Mouse (Mus musculus) testis, adult 2 months (tissue): Measurements from ENCODE around the gene Ptgr2. TPM values are rescaled to one million over a fixed set of nuclear protein-coding genes. Genes with fewer than 3 reads are reported as not detected.
"Not testable (repeated sequence)": the region's sequence is repeated elsewhere in the genome, so short reads cannot be mapped to it uniquely, and the experiment has no call there.

Experiments
- H3K27ac ChIP-seq: fragments of 200-500 bp; 2 replicates; pipeline ENCODE4 v1.5.1; 2012; ENCODE audit warnings: low read depth, low read length; ENCODE audit not compliant: control insufficient read depth, insufficient read depth
- H3K27me3 ChIP-seq: fragments of 200-500 bp; 2 replicates; pipeline ENCODE4 v1.6.1; 2012; ENCODE audit warnings: mild to moderate bottlenecking, low read length, moderate library complexity; ENCODE audit not compliant: control insufficient read depth, insufficient read depth
- H3K36me3 ChIP-seq: fragments of 200-500 bp; 2 replicates; pipeline ENCODE4 v1.6.1; 2012; ENCODE audit warnings: mild to moderate bottlenecking, low read length; ENCODE audit not compliant: control insufficient read depth, insufficient read depth
- H3K4me1 ChIP-seq: fragments of 200-500 bp; 2 replicates; pipeline ENCODE4 v1.6.1; 2012; ENCODE audit warnings: low read length; ENCODE audit not compliant: control insufficient read depth, insufficient read depth
- H3K4me3 ChIP-seq: fragments of 200-500 bp; 2 replicates; pipeline ENCODE4 v1.5.1; 2012; ENCODE audit warnings: low read depth, mild to moderate bottlenecking, low read length, moderate library complexity, mixed read lengths; ENCODE audit not compliant: control insufficient read depth
- CTCF ChIP-seq: fragments of 200-500 bp; IDR thresholded peaks from 2 replicates; pipeline ENCODE4 v1.5.1; 2012; ENCODE audit warnings: low read depth, mild to moderate bottlenecking, inconsistent platforms, low read length, moderate library complexity; ENCODE audit not compliant: control insufficient read depth, insufficient read depth, insufficient replicate concordance
- POLR2A ChIP-seq: fragments of 200-500 bp; IDR thresholded peaks from 2 replicates; pipeline ENCODE4 v1.6.1; 2012; ENCODE audit warnings: low read depth, mild to moderate bottlenecking, inconsistent platforms, low read length, moderate library complexity; ENCODE audit not compliant: control insufficient read depth
- polyA plus RNA-seq: library from polyadenylated mRNA; depleted of rRNA; stranded (reverse); fragments of >200 nt; gene quantifications from 2 replicates; pipeline ENCODE4 v1.2.3, GENCODE M21; 2012; rRNA removed

Gene Ptgr2
- 8.6 and 11.9 TPM in 2 replicates for polyA plus RNA-seq

DNA sequence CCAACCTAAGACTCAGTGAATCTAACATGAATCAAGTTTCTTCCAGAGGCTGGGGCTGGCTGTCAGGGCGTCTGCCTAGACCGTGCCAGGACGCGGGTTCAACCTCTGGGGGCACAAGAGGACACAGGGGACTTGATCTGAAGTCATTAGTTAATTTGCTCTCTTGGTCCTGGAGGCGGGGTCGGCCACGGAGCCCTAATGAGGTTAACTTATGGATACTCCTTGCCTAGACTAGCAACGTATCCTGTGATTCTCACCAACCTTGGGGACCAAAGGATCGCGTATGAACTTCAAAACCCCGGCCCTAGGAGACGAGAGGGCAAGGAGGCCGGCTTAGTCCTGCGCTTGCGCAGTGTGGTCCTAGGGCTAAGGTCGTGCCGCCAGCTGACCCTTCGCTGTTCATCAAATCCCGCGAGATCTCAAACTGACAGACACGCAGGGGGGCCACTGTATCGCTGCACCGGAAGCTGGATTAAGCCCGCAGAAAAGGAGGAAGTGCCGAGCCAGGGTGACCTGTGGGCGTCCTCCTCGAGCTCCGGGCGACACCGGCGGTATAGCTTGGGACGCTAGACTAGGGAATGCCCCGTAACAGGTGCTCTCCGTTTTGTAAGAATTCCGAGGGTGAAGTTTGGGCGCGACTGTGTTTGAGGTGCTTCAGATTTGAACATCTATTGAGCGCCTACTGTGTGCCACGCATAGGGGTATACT, at the start of gene Ptgr2:
Gene Ptgr2, plus strand, starts transcription at position 348 of the 708 bp plus-strand sequence.
- Histone ChIP-seq H3K4me3 (peak within 1 kb of the TSS; percentile 95), H3K4me1 (peaks cover 5% of the 10 kb centered on the region; the same call in 1 of the 2 replicates), H3K27me3 (no peaks in the 10 kb centered on the region), H3K27ac (peak within 1 kb of the TSS; percentile 91), H3K36me3 (peaks cover 1% of the 10 kb centered on the region; the same call in 1 of the 2 replicates)
- TF ChIP-seq CTCF (no peak), POLR2A (peak; percentile 96; the same call in 1 of the 2 replicates)

DNA sequence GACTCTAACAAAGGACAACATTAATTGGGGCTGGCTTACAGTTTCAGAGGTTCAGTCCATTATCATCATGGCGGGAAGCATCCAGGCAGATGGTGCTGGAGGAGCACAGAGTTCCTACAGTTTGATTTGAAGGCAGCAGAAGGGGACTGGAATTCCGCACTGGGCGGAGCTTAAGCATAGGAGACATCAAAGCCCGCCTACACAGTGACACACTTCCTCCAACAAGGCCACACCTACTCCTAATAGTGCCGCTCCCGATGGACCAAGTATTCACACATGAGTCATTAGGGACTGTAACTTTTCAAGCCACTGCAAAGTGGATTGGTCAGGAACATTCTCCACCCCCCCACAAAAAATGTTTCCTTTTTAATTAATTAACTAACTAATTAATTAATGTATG, 49.5 kb upstream of the Ptgr2 start:
- Histone ChIP-seq H3K27me3 (no peaks in the 10 kb centered on the region), H3K4me1 (peaks cover 5% of the 10 kb centered on the region), H3K36me3 (no peaks in the 10 kb centered on the region), H3K4me3 (no peak overlapping the region), H3K27ac (no peak overlapping the region)
- TF ChIP-seq CTCF (no peak), POLR2A (no peak)

DNA sequence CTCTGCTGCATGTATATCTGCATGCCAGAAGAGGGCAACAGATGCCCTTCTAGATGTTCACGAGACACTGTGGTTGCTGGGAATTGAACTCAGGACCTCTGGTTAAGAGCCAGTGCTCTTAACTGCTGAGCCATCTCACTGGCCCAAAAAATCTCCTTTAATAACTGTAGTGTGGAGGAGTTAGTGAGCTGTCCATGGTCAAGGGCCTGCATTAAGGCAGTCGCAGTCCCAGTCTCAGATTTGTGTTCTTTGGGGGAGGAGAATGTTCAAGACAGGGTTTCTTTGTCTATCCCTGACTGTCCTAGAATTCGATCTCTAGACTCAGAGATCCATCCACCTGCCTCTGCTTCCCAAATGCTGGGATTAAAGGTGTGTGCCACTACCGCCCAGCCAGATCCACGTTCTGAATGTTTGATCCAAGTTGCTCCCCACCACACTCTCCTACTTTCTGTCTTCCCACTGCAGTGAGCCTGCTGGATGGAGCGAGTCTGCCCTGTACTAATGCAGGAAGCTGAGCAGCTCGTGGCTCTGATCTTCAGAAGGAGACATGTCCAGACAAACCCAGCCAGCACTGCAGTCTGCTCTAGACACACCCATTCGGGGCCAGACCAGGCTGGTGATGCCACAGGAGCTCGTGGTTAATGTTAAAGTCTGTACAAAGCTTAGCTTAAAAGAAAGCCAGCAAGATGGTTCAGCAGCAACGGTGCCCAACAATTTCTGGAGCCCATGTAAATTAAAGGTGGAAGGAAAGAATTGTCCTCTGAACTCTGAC, 48.9 kb upstream of the Ptgr2 start:
- TF ChIP-seq CTCF (no peak), POLR2A (no peak)
- H3K27me3 ChIP-seq: no peaks in the 10 kb centered on the region
- no peak overlapping the region for H3K27ac ChIP-seq
- peaks cover 5% of the 10 kb centered on the region for H3K4me1 ChIP-seq
- no peaks in the 10 kb centered on the region for H3K36me3 ChIP-seq
- no peak overlapping the region for H3K4me3 ChIP-seq

DNA sequence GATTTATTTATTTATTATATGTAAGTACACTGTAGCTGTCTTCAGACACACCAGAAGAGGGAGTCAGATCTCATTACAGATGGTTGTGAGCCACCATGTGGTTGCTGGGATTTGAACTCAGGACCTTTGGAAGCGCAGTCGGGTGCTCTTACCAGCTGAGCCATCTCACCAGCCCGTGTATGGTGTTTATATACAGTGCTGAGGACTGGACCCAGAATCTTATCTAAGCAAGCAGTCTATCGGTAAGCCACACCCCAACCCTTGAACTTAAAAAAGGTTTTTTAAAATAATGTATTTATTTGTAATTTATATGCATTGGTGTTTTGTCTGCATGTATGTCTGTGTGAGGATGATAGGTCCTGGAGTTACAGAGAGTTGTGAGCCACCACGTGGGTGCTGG, 48.0 kb upstream of the Ptgr2 start:
- not testable (repeated sequence) for H3K36me3 ChIP-seq, H3K27ac ChIP-seq, H3K27me3 ChIP-seq, H3K4me1 ChIP-seq, H3K4me3 ChIP-seq

DNA sequence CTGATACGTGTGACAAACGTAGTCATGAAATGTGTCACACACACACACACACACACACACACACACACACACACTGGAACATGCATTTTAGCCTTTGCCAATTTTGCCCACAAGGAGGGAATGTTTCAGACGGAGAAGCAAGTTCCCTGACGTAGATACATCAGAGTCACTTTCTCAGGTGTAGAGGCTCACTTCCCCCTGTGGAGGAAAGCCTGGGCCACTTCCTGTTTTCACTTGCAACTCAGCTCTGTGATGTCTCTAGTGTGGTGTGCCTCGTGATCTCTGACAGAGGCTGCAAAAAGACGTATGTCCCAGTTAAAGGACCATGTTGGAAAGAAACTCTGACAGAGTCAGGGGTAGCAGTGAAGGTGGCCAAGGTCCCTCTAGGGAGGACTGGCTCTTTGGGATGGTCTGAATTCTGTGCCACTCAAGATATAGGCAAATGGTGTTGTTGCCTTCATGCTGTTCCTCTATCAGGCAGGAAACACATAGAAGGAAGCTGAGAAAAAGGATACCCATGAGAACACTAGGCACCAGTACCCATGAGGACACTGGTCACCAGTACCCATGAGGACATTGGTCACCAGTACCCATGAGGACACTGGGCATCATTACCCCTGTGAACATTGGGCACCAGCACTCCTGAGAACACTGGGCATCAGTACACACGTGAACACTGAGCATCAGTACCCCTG, 41.8 kb upstream of the Ptgr2 start:
- Histone ChIP-seq H3K27me3 (no peaks in the 10 kb centered on the region), H3K4me1 (peaks cover 5% of the 10 kb centered on the region), H3K36me3 (no peaks in the 10 kb centered on the region), H3K27ac (no peak overlapping the region), H3K4me3 (no peak overlapping the region)
- TF ChIP-seq POLR2A: no peak
- TF ChIP-seq CTCF: no peak

DNA sequence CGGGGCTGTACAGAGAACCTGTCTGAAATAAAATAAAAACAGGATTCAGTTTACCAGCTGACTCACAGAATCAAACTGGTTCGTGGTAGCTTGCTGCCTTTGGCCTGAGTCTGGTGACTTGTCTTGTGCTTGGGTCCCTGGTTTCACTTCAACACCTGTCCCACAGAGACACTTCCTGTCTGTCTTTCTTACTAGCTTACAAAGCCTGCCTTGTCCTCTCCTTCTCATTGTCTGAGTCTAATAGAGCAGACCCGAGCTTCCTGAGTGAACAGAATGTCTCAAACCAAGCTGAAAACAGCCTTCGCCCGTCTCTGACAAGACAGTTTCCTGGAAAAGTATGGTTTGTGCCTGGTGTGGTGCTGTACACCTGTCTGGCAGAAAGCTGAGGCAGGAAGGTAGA, 39.3 kb upstream of the Ptgr2 start:
- Histone ChIP-seq H3K4me3 (no peak overlapping the region), H3K27me3 (no peaks in the 10 kb centered on the region), H3K4me1 (no peaks in the 10 kb centered on the region), H3K36me3 (no peaks in the 10 kb centered on the region), H3K27ac (no peak overlapping the region)
- TF ChIP-seq CTCF (no peak), POLR2A (no peak)

DNA sequence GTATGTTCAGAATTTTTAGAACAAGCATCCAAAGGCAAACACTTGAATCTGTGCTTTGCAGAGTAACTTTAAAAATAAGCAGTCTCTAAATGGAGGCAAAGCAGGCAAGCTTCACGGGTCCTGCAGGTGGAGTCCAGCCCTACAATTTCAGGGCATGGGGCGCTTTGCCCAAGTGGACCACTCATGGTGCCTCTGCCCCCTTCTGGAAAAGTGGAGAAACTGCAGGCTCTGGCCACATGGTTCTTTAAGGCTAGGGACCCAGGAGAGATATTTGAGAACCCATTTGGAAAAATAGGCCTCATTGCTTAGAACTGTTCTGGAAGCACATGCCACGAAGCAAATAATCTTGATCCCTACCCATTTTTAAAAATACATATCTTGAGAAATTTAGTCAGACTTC, 35.8 kb upstream of the Ptgr2 start:
- H3K4me3 ChIP-seq: no peak overlapping the region
- TF ChIP-seq POLR2A: no peak
- peak; percentile 59; the same call in 1 of the 2 replicates for TF ChIP-seq CTCF
- no peaks in the 10 kb centered on the region for H3K4me1 ChIP-seq
- no peak overlapping the region for H3K27ac ChIP-seq
- no peaks in the 10 kb centered on the region for H3K27me3 ChIP-seq
- no peaks in the 10 kb centered on the region for H3K36me3 ChIP-seq
